Mouse (Mus musculus) intestine, embryonic 16.5 days (tissue): ENCODE data around the gene Esrra. TPM values are rescaled to one million over a fixed set of nuclear protein-coding genes. Genes with fewer than 3 reads are reported as not detected.

Experiments used
- ATAC-seq: fragments of 200-750 bp; cut with Nextera tagmentation; 2 replicates; pipeline ENCODE4 v1.8.0; 2017; ENCODE audit warnings: moderate TSS enrichment, moderate library complexity
- H3K27ac ChIP-seq: fragments of 300-500 bp; sonication (generic); 2 replicates; pipeline ENCODE4 v1.5.1; 2014; ENCODE audit warnings: mild to moderate bottlenecking, low read length
- H3K27me3 ChIP-seq: fragments of 300-500 bp; sonication (generic); replicated peaks from 2 replicates; pipeline ENCODE4 v1.6.1; 2014; ENCODE audit warnings: low read length, control low read depth, mixed read lengths; ENCODE audit not compliant: control insufficient read depth, insufficient read depth
- H3K36me3 ChIP-seq: fragments of 300-500 bp; sonication (generic); 2 replicates; pipeline ENCODE4 v1.6.1; 2014; ENCODE audit warnings: low read length, control low read depth; ENCODE audit not compliant: control insufficient read depth, insufficient read depth
- H3K4me1 ChIP-seq: fragments of 300-500 bp; sonication (generic); 2 replicates; pipeline ENCODE4 v1.6.1; 2014; ENCODE audit warnings: low read length, control low read depth, mixed read lengths; ENCODE audit not compliant: control insufficient read depth, insufficient read depth
- H3K4me2 ChIP-seq: fragments of 300-500 bp; sonication (generic); 2 replicates; pipeline ENCODE4 v1.6.1; 2014; ENCODE audit warnings: low read depth, low read length, control low read depth
- H3K4me3 ChIP-seq: fragments of 300-500 bp; sonication (generic); 2 replicates; pipeline ENCODE4 v1.5.1; 2014; ENCODE audit warnings: mild to moderate bottlenecking, low read length
- H3K9ac ChIP-seq: fragments of 300-500 bp; sonication (generic); 2 replicates; pipeline ENCODE4 v1.6.1; 2014; ENCODE audit warnings: low read depth, low read length
- H3K9me3 ChIP-seq: fragments of 300-500 bp; sonication (generic); 2 replicates; pipeline ENCODE4 v1.6.1; 2016; ENCODE audit warnings: low read length, control low read depth; ENCODE audit not compliant: control insufficient read depth
- WGBS: fragments of 180-500 bp; shearing (Covaris S2); extraction: QIAGEN DNeasy Blood & Tissue Kit; methylation state at CpG from one replicate; pipeline ENCODE4 v1.1.7; 2014; 5-methylcytosine and 5-hydroxymethylcytosine counted together
- polyA plus RNA-seq: library from polyadenylated mRNA; unstranded; fragments of >200 nt; fragmentation: Nextera tagmentation; extraction: Ambion mirVana; gene quantifications from 2 replicates; pipeline ENCODE4 v1.2.1, GENCODE M21; 2015

The Esrra gene
- polyA plus RNA-seq, 1 experiment from 2014 or later: 41.7 TPM

DNA sequence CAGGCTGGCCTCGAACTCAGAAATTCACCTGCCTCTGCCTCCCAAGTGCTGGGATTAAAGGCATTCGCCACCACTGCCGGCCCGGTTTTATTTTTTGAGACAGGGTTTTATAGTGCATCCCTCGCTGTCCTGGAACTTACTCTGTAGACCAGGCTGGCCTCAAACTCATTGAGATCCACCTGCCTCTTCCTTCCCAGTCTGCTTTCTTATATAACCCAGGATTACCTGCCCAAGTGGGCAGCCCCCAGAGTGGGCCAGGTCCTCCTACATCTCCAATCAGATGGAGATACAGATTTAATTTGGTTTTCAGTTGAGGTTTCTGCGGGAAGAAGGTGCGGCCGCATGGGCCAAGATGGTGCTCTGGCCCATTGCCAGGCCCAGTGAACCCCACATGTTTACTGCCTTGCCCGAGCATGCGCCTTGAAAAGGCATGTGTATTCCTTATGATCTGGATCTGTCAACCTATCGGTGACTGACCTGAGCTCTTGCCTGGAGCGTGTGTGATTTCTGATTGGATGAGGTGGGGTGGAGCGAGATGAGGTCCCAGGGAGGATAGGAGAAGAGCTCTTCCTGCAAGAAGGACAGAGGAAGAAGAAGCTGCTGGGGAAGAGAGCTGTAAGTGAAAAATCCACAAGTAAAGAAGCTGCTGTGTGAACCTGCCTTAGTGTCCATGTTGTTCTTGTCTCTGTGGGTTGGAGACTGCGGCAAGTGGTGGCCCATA lies 27.7 kb downstream of the Esrra start:
- Histone ChIP-seq H3K9ac (no peak overlapping the region), H3K36me3 (no peaks in the 10 kb centered on the region), H3K4me1 (peaks cover 2% of the 10 kb centered on the region), H3K4me3 (no peak overlapping the region), H3K4me2 (no peak overlapping the region), H3K27me3 (no peaks in the 10 kb centered on the region), H3K27ac (no peak overlapping the region), H3K9me3 (no peaks in the 10 kb centered on the region)
- WGBS: 91% methylated on average over 14 of the region's 14 CpGs
- ATAC-seq: no peak

DNA sequence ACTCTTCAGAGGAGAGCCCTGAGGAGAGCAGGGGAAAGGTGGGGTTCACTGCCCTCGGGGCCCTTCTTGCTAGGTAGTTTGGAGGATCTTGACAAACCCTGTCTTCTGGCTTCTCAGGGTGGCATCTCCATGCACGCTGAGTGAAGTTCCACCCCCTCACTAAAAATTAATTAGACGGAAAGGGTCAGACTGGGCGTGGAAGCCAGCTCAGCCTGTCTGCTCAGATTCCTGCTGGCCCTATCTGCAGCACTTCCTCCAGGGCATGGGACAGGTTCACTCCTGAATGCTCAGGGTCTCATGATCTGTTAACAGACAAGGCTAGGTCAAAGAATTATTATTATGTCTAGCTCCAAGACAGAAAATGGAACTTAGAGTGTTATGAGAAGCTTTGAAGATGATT lies 29.1 kb downstream of the Esrra start:
- H3K4me3 ChIP-seq: no peak overlapping the region
- no peaks in the 10 kb centered on the region for H3K9me3 ChIP-seq
- WGBS: 56% methylated on average over 4 of the region's 4 CpGs
- H3K27me3 ChIP-seq: no peaks in the 10 kb centered on the region
- no peak overlapping the region for H3K9ac ChIP-seq
- H3K36me3 ChIP-seq: no peaks in the 10 kb centered on the region
- H3K27ac ChIP-seq: no peak overlapping the region
- peak; percentile 69; the same call in 1 of the 2 replicates for ATAC-seq
- no peak overlapping the region for H3K4me2 ChIP-seq
- peaks cover 2% of the 10 kb centered on the region for H3K4me1 ChIP-seq

DNA sequence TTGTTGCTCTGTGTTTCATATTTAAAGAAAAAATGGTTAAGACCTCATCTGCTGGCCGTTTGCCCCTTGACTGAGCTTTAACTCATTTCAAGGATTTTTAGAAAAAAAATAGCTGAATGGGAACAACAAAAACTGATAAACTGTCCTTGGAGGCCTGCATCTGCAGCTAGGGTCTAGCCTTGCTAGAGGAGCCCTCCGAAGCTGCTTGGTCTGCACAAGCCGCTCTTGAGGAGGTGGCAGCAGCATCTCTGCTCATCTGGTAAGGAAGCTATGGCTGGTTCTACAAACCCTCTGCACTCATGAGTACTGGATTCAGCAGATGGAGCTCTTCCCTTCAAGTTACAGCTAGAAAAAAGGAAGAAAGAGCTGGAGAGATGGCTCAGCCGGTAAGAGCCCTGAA lies 43.6 kb downstream of the Esrra start:
- H3K36me3 ChIP-seq: no peaks in the 10 kb centered on the region
- H3K9me3 ChIP-seq: peaks cover 3% of the 10 kb centered on the region; the same call in 1 of the 2 replicates
- WGBS: 87% methylated on average over 4 of the region's 4 CpGs
- no peaks in the 10 kb centered on the region for H3K4me1 ChIP-seq
- no peak overlapping the region for H3K4me2 ChIP-seq
- ATAC-seq: no peak
- H3K4me3 ChIP-seq: no peak overlapping the region
- H3K27me3 ChIP-seq: no peaks in the 10 kb centered on the region
- H3K9ac ChIP-seq: no peak overlapping the region
- no peak overlapping the region for H3K27ac ChIP-seq

DNA sequence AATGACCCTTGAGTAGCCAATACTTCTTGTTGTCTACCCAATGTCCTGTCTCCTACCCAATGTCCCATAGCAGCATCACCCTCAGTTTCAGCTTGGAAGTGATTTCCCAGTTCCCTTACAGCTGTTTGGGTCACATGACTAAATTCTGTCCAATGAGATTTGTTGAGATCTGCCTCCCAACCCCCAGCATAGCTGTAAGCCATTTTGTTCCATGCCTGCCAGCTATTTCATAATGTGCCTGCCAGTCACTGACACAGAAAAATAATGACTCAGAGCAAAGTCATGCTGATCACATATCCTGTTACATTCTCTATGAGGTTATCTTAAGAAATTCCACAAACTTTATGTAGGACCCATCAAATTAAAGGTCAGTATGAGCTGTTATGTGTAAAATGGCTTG lies 44.8 kb downstream of the Esrra start:
- no peaks in the 10 kb centered on the region for H3K36me3 ChIP-seq
- no peaks in the 10 kb centered on the region for H3K4me1 ChIP-seq
- H3K4me2 ChIP-seq: no peak overlapping the region
- no peak overlapping the region for H3K4me3 ChIP-seq
- H3K9me3 ChIP-seq: peaks cover 3% of the 10 kb centered on the region; the same call in 1 of the 2 replicates
- no peak overlapping the region for H3K9ac ChIP-seq
- H3K27ac ChIP-seq: no peak overlapping the region
- no peaks in the 10 kb centered on the region for H3K27me3 ChIP-seq
- ATAC-seq: no peak

DNA sequence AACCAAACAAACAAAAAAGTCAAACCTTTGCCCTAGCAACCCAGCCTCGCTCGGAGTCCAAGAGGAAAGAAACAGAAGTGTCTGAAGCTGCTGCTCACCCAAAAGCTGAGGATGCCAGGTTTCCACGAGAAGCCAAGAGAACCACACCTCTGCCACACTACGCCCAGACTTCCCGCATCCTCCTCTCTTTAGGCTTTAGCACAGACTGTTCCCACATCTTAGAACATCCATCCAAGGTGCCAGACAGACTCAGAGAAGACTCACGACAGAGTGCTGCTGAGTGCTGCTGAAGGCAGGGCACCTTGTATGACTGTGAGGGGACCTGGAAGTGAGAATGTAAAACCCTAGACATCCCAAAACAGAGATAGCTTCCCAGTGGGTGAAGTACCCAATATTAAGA lies 45.8 kb downstream of the Esrra start:
- no peak overlapping the region for H3K4me2 ChIP-seq
- ATAC-seq: no peak
- no peaks in the 10 kb centered on the region for H3K27me3 ChIP-seq
- peaks cover 3% of the 10 kb centered on the region; the same call in 1 of the 2 replicates for H3K9me3 ChIP-seq
- H3K36me3 ChIP-seq: no peaks in the 10 kb centered on the region
- H3K9ac ChIP-seq: no peak overlapping the region
- H3K4me1 ChIP-seq: no peaks in the 10 kb centered on the region
- WGBS: 83% methylated on average over 6 of the region's 6 CpGs
- no peak overlapping the region for H3K27ac ChIP-seq
- no peak overlapping the region for H3K4me3 ChIP-seq

DNA sequence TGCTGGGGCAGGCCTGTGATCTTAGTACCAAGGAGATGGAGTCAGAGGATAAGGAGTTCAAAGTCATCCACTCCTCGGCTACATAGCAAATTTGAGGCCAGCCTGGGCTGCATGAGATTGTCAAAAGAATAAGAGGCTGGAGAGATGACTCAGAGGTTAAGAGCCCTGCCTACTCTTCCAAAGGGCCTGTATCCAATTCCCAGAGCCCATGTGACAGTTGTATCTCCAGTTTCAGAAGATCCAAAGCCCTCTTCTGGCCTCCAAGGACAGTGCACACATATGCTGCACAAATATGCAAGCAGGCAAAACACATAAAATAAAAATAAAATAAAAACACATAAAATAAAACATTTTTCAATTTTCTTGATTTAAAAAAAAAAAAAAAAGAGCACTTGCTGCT lies 47.4 kb downstream of the Esrra start:
- Histone ChIP-seq H3K9me3 (no peaks in the 10 kb centered on the region), H3K9ac (no peak overlapping the region), H3K27me3 (no peaks in the 10 kb centered on the region), H3K4me3 (no peak overlapping the region), H3K36me3 (no peaks in the 10 kb centered on the region), H3K4me1 (no peaks in the 10 kb centered on the region), H3K27ac (no peak overlapping the region), H3K4me2 (no peak overlapping the region)
- no peak for ATAC-seq
- 62% methylated on average over 1 of the region's 1 CpGs for WGBS

DNA sequence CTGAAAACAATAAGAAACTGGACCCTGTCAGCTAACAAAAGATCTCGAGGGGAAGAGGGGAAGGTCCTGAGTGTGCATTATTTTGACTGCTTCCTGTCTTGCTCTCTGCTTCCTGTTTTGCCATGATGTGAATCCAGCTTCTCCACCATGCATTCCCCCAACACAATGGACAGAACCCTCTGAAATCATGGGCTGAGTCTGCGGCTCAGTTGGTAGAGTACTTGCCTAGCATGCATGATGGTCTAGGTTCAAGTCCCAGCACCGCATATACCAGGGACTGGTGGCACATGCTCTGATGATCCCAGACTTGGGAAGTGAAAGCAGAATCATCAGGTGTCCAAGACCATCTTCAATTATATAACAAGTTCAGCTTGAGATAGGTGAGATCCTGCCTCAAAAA lies 48.9 kb downstream of the Esrra start:
- no peak overlapping the region for H3K9ac ChIP-seq
- no peak overlapping the region for H3K4me2 ChIP-seq
- H3K4me3 ChIP-seq: no peak overlapping the region
- H3K27ac ChIP-seq: no peak overlapping the region
- 69% methylated on average over 3 of the region's 3 CpGs for WGBS
- no peaks in the 10 kb centered on the region for H3K9me3 ChIP-seq
- no peaks in the 10 kb centered on the region for H3K36me3 ChIP-seq
- H3K4me1 ChIP-seq: no peaks in the 10 kb centered on the region
- no peak for ATAC-seq
- no peaks in the 10 kb centered on the region for H3K27me3 ChIP-seq

DNA sequence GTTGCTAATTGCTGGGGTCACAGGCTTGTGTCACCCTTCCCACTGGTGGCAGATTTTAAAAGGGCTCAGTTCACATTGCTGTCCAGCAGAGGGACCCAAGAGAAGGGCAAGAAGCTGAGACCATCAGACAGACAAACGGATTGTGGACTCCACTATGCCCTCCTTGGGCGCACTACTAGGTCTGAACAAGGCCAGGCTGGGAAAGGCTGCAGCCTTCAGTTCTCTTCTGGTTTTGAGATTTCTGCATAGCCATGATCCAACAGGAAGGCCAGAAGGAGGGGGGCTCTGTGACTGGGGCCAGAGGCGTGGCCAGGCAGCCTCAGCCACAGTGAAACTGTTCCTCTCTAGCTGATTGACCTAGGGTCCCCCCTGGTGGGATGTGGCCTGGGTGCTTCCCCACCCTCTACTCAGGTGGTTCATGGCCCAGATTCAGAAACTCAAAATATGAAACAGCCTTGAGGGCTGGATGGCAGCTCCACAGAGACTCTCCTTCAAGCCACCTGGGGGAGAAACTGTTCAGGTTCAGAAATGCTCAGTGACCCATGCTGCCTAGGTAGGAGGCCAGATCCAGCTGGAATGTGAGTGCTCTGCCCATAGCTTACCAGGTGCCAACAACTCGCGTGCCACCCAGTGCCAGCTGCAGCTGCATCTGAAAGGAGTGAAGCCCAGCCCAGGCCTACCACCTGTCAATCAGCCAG lies 49.9 kb downstream of the Esrra start:
- Histone ChIP-seq H3K4me2 (no peak overlapping the region), H3K4me3 (no peak overlapping the region), H3K27ac (no peak overlapping the region), H3K27me3 (no peaks in the 10 kb centered on the region), H3K9ac (no peak overlapping the region), H3K9me3 (no peaks in the 10 kb centered on the region), H3K36me3 (no peaks in the 10 kb centered on the region), H3K4me1 (no peaks in the 10 kb centered on the region)
- WGBS: 62% methylated on average over 5 of the region's 5 CpGs
- ATAC-seq: peak; percentile 33; the same call in 1 of the 2 replicates

DNA sequence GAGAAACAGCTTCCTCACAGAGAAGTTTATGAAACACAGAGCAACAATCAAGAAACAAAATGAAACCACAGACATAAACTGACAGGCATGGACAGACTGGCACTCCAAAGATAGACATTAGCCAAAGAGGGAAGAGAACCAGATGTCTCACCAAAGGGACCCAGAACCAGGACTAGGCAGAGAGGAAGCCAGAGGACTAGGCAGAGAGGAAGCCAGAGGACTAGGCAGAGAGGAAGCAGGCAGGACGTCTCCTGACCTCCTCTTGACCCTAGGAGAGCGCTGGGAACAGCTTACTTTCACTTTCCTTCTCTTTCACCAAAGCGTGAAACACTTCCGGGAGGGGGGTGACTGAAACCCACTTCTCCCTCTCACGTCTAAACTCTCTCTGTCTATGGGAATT lies 52.3 kb downstream of the Esrra start:
- H3K4me3 ChIP-seq: peak overlapping the region; percentile 33
- H3K36me3 ChIP-seq: no peaks in the 10 kb centered on the region
- H3K4me2 ChIP-seq: peak overlapping the region; percentile 48
- no peaks in the 10 kb centered on the region for H3K27me3 ChIP-seq
- ATAC-seq: peak; percentile 84
- H3K9me3 ChIP-seq: no peaks in the 10 kb centered on the region
- 0 out of 2 replicates have a peak overlapping the region, but pooled peaks have one; percentile 1 for H3K9ac ChIP-seq
- H3K4me1 ChIP-seq: no peaks in the 10 kb centered on the region
- no peak overlapping the region for H3K27ac ChIP-seq
- under 1% methylated on average over 5 of the region's 5 CpGs for WGBS
